Mouse (Mus musculus) kidney, postnatal 25 days (tissue): ENCODE measurements around the gene Eif4g3.

Experiments used
- DNase-seq, 2 experiments: peaks; one replicate each; pipeline ENCODE4 v3.0.0; 2021; ENCODE audit warnings: mixed read lengths in 2 of 2

Gene Eif4g3

GRCm38 (mm10) chr4:138169420-138169819, 176.6 kb downstream of the Eif4g3 start:
- peak in 1 of 2 experiments; percentile 24 for DNase-seq

GRCm38 (mm10) chr4:138172686-138173085, 179.9 kb downstream of the Eif4g3 start:
- DNase-seq, result peak in 1 of 2 experiments; percentile 12

DNA sequence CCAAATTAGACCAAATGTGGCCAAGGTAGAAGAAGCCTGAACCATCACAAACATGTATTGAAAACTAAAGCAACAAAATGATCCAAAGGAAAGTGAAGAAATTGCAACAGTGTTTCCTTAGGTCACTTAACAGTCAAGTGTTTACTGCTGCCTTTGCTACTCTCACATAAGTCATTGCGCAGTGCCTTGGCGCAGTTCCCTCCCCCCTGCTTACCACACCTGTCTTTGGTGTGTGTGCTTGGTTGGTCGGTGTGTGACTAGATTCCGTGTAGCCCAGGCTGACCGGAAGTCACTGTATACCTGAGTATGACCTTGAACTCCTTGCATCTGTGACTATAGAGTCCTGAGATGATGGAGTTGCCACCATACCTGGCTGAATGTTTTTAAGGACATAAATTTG, 186.6 kb downstream of the Eif4g3 start:
- peak in 1 of 2 experiments; percentile 34 for DNase-seq

GRCm38 (mm10) chr4:138180719-138181118, 187.9 kb downstream of the Eif4g3 start:
- peak in 1 of 2 experiments; percentile 1 for DNase-seq

DNA sequence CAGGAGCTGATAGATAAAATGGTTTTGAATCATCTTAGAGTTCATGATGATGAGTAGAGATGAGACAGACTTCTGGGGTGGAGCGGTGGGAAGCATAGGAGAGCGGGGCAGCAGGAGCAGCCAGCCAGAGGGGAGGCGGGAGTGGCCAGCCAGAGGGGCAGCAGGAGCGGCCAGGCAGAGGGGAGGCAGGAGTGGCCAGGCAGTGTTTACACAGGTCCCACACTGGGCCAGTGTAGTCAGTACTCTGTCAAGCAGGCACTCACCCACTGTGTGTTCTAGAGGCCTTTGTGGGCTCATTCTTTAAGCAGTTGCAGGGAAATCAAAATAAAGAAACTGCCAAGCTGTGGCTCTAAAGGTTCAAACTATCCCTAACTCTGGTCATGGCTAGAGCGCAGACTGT, 191.2 kb downstream of the Eif4g3 start:
- DNase-seq, result peak in 1 of 2 experiments; percentile 5

DNA sequence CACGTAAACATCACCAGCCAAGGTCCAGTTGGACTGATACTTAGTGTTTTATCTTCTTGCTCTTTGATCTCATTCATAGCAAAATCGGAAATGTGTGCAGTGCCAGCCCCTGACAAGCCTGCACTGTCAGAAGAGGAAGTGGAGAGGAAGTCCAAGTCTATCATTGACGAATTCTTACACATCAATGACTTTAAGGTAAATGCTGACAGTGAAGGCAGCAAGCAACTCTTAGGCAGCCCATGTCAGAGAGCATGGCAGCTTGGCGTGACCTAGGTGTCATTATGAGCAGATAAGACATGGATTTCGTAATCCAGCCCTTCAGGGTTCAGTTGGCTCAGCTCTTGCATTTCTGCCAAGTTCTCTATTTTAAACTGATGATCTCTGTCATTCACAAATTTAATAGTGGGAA, 191.8 kb downstream of the Eif4g3 start:
- DNase-seq, result peak in 1 of 2 experiments; percentile 21

DNA sequence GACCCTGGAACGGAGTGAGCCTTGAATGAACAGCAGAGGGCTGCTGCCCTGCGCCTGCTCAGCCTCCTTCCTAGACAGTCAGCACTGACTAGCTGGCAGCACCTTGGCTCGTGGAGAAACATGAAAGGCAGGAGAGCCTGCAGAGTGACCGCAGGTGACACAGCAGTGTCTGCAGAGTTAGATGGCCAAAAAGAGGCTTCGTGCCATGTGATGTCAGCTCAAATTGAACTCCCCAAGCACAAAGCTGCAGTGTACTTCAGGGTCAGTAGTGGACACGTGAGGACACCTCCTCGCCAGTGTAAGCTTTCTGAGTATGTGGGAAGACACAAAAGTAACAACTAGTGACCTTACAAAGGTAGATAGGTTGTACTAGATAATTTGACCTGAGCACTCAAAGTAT, 193.1 kb downstream of the Eif4g3 start:
- no peak for DNase-seq

- no peak for DNase-seq
Measured at GRCm38 (mm10) chr4:138187995-138188394, 195.2 kb downstream of the Eif4g3 start.

DNA sequence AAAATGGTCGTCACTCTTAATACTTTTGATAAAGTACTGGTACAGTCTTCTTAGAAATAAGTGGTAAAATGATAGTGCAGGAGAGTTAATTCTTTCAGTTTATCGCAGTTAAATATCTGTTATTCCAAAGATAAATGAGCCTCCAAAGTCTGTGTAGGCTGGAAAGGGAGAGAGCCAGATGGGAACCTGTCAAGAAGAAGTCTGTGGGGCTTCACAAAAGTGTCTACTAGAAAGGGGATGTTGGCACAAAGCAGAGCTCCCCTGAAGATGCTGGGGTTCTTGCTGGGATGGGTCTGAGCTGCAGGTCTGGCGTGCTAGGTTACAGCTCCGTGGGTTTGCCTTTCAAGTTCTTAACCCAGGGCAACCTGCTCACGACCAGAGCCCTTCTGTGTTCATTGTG, 199.7 kb downstream of the Eif4g3 start:
- DNase-seq, result no peak

GRCm38 (mm10) chr4:138200769-138201168, 207.9 kb downstream of the Eif4g3 start:
- DNase-seq, result no peak

- no peak for DNase-seq
Measured at GRCm38 (mm10) chr4:138201696-138202095, 208.9 kb downstream of the Eif4g3 start.

- no peak for DNase-seq
Measured at GRCm38 (mm10) chr4:138210116-138210515, 217.3 kb downstream of the Eif4g3 start.

GRCm38 (mm10) chr4:138213861-138214260, 221.0 kb downstream of the Eif4g3 start:
- DNase-seq, result no peak

DNA sequence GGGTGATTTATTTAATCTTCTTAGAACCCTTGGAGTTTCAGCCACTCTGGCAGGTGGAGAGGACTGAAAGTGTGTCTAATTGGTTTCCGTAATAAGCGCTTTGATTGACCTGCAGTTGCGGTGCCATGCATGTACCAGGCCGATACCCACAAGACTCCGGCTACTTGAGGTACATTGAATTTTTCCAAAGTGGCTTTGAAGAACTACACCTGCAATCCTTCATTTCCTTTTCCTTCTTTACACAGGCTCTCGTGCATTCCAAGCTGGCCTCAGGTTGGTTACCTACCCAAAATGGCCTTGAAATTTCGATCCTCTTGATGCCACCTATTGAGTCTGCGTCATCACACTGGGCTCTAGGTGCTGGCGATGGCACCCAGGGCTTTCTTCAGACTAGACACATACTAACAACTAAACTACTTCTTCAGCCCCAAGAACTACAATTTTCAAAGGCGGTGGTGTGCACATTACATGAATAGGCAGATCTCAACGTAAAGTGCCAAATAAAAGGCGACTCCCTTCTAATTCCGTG, 222.9 kb downstream of the Eif4g3 start:
- DNase-seq, result no peak

DNA sequence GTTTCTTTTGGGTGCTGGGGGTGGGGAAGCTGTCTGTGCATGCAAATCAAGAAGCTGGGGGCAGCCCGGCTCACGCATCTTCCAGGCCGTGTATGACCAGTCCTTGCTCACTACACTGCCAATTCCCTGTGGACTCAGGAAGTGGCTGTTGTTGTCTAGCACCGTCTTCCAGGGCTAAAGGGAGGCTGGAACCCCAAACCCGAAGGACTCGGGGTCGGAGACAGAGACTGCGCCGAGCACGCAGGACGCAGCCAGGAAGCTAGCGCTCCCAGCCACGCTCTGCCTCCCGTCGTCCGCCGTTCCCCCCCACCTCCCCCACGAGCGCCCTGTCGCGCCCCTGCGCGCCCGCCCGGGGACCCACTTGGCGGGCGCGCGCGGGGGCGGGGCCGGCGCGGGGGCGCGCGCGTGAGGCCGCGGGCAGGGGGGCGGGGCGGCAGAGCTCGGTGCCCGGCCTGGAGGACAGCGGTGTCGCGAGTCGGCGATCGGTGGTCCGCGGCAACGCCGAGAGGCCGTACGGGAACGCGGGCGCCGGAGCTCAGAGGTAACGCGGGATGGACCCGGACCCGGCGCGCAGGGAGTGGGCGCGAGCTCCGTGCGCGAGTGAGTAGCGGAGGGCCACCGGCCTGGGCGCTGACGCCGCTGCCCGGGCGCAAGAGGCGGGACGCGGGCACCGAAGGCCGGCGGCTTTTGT, 223.5 kb downstream of the Eif4g3 start, which contains the start of gene Hp1bp3:
TSS of gene Hp1bp3 (plus strand) at position 97 of the 691 bp plus-strand sequence.
- DNase-seq, result peak; percentile 77 to 90

GRCm38 (mm10) chr4:138216891-138217392, 224.1 kb downstream of the Eif4g3 start:
- peak; percentile 98 to 99 for DNase-seq

- DNase-seq, result peak in 1 of 2 experiments; percentile 18
Measured at GRCm38 (mm10) chr4:138217441-138217840, 224.6 kb downstream of the Eif4g3 start.

DNA sequence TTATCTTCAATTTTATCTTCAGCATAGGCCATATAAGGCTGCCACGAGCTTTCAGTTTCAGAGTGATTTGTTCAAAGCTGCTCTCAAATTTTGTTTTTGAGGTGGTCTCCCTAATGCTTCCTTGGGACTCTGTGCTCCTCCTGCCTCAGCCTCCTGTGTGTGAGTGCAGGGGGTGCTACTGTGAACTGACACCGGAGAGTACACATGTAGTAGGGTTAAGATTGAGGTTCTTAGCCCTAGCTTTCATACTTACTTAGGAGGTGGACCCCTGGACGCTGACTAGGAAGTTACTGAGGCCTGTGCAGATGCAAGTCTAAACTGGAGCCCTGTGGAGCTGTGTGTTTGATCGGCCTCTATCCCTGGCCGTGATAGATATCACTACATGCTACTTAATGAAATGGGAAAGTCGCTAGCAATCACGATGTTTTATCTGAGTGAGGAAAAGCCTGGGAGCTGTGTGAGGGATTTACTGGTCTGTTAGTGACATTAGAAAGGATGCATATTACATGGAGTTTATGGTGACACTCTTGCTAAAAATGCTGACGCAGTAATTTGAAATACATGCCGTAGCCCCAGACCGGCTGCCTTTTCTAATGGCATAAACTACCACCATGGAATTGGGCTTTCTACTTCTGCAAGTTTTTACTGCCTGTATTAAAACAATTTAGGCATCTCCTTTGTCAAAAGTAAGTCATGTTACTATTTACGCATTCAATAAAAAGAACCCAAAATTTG, 225.3 kb downstream of the Eif4g3 start:
- DNase-seq, result no peak

DNA sequence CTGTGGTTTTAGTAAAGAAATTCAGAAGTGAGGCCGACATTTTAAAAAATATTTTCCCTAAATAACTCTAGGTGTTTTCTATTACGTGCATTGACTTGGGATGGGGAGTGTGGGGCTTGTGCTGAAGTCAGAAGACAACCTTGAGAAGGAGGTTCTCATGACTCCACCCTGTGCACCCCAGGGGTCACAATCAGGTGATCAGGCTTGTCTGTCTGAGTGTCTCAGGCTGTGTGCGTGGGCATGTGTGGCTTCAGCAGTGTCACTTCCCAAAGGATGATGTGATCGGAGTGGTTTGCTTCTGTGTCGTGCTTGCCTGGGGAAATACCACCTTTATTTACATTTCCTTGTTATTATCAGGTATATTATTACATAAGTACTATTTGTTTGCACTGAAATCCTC, 226.5 kb downstream of the Eif4g3 start:
- peak in 1 of 2 experiments; percentile 13 for DNase-seq

- no peak for DNase-seq
Measured at GRCm38 (mm10) chr4:138220761-138221160, 227.9 kb downstream of the Eif4g3 start.

- DNase-seq, result no peak
Measured at GRCm38 (mm10) chr4:138221406-138221805, 228.6 kb downstream of the Eif4g3 start.

- no peak for DNase-seq
Measured at GRCm38 (mm10) chr4:138222396-138222795, 229.6 kb downstream of the Eif4g3 start.

- DNase-seq, result no peak
Measured at GRCm38 (mm10) chr4:138223623-138224022, 230.8 kb downstream of the Eif4g3 start.
